Mouse (Mus musculus) erythroid progenitor cell, adult 5-6 weeks (primary cell): ENCODE data around the gene Kcna5. TPM values are rescaled to one million over a fixed set of nuclear protein-coding genes. Genes with fewer than 3 reads are reported as not detected.

Experiments used
- total RNA-seq, 2 experiments: library from RNA; stranded (forward) in 1 of 2; stranded (reverse) in 1 of 2; fragments of 150-400 nt in 1 of 2; fragments of 186-747, 209-891 nt in 1 of 2; gene quantifications; 2 replicates each; pipeline versions ENCODE4 v1.2.3 to v1.2.4; 2015 to 2017; ENCODE audit warnings: low replicate concordance in 2 of 2

Kcna5 gene
- total RNA-seq, 2 experiments from 2014 or later: not detected

Other genes with a start within 250 kb of the Kcna5 start
- gene Kcna1, start 111.0 kb upstream of the Kcna5 start, total RNA-seq (2015; ENCODE audit: low replicate concordance): not detected in 2 replicates
- not detected in 2 replicates for gene Kcna1, start 111.0 kb upstream of the Kcna5 start, total RNA-seq (2017; ENCODE audit: low replicate concordance)
- not detected in 2 replicates for gene Kcna6, start 205.3 kb upstream of the Kcna5 start, total RNA-seq (2015; ENCODE audit: low replicate concordance)
- not detected in 2 replicates for gene Kcna6, start 205.3 kb upstream of the Kcna5 start, total RNA-seq (2017; ENCODE audit: low replicate concordance)